ENCODE assay signal across 8 mouse cellular contexts in the genomic region with DNA sequence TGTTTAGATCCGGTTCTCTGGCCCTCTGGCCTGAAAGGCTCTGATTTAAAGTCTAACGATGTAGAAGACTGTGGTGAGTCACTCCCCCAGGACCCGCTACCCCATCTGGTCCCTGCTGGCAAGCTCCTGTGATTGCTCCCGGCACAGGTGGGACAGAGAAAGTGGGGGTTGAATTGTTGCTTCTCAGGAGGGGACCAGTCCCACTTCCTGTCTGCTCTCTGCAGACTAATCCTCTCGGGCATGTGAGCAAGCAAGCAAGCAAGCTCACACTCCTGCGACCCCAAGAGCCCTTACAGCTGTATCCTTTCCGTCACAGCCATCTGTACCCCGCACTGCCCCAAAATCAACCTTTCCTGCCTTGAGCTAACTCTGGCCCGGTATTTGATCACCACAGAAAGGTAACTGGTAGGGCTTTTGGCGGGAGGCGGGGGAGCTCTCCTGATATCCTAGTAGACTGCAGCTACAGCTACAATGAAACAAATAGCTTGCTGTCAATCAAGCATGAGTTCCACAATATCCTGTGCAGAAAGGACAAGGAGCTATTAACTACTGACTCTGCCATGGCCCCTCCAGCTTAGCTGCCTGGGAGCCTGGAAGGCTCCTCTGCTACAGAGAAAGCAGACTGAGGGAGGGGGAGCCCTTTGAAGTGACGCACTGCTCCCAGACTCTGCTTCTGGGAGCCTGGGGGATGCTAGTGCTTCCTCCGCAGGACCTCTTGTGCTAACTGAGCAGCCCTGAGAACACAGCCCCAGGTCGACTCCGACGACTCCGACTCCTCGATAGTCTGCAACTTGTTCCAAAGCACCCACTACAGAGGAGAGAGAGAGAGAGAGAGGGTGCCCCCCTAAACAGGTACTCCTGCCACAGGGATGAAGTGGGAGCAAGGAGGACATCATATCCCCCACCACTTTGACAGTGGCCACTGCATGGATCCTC.
DNase-seq lines count a peak whose midpoint lies in the region; ATAC-seq lines count a peak whose summit lies in the region.

No protein-coding gene starts in this region.

- no peak overlapping the region for H3K4me3 ChIP-seq in kidney, embryonic 14.5 days (ENCODE audit: low read length)
- H3K4me3 ChIP-seq in hindbrain, embryonic 12.5 days, result no peak overlapping the region

- WGBS in kidney, embryonic 14.5 days, result 3% methylated on average over 18 of the region's 18 CpGs
- WGBS in hindbrain, embryonic 12.5 days, result 3% methylated on average over 18 of the region's 18 CpGs

- peak; percentile 63 for ATAC-seq in kidney, embryonic 14.5 days (ENCODE audit: low FRiP score, low TSS enrichment)
- ATAC-seq in hindbrain, embryonic 12.5 days (ENCODE audit: low FRiP score), result peak; percentile 46
- no peak for ATAC-seq in megakaryocyte progenitor cell, adult 5-6 weeks (replicated peaks; ENCODE audit: poor library complexity)

- peak overlapping the region; percentile 35; the same call in 1 of the 2 replicates for H3K9ac ChIP-seq in kidney, embryonic 14.5 days (ENCODE audit: low read depth, low read length)
- peak overlapping the region; percentile 39 for H3K9ac ChIP-seq in hindbrain, embryonic 12.5 days

- no peaks in the 10 kb centered on the region for H3K27me3 ChIP-seq in kidney, embryonic 14.5 days (ENCODE audit: control insufficient read depth, insufficient read depth, low read length)
- peaks cover 5% of the 10 kb centered on the region; the same call in 1 of the 2 replicates for H3K27me3 ChIP-seq in hindbrain, embryonic 12.5 days

- peak overlapping the region; percentile 19 for H3K4me2 ChIP-seq in kidney, embryonic 14.5 days (replicated peaks; ENCODE audit: low read depth, low read length)
- H3K4me2 ChIP-seq in hindbrain, embryonic 12.5 days (replicated peaks), result peak overlapping the region; percentile 39

- no peaks in the 10 kb centered on the region for H3K9me3 ChIP-seq in kidney, embryonic 14.5 days (ENCODE audit: control insufficient read depth, low read length)
- no peaks in the 10 kb centered on the region for H3K9me3 ChIP-seq in hindbrain, embryonic 12.5 days (replicated peaks)

- peaks cover 68% of the 10 kb centered on the region for H3K4me1 ChIP-seq in kidney, embryonic 14.5 days (ENCODE audit: control insufficient read depth, insufficient read depth, low read length)
- peaks cover 66% of the 10 kb centered on the region for H3K4me1 ChIP-seq in hindbrain, embryonic 12.5 days

- no peak for DNase-seq in kidney, postnatal 10 days
- DNase-seq in adipocyte (ENCODE audit: low spot score), result peak; percentile 47
- peak; percentile 61 for DNase-seq in neural tube, embryonic 10.5 days (ENCODE audit: extremely low spot score, low spot score)
- DNase-seq in gastrocnemius, adult 8-10 months (ENCODE audit: low spot score in 2 of 2), result no peak
- DNase-seq in kidney, postnatal 36 days, result no peak

- no peaks in the 10 kb centered on the region for H3K36me3 ChIP-seq in kidney, embryonic 14.5 days (ENCODE audit: control insufficient read depth, insufficient read depth, low read length)
- no peaks in the 10 kb centered on the region for H3K36me3 ChIP-seq in hindbrain, embryonic 12.5 days

- peak overlapping the region; percentile 92 for H3K27ac ChIP-seq in kidney, embryonic 14.5 days (ENCODE audit: low read depth, low read length)
- H3K27ac ChIP-seq in hindbrain, embryonic 12.5 days, result peak overlapping the region; percentile 85

Comparison
In these comparisons a context has a peak if more than half of its experiments do, and no peak if none do; other contexts are left out.
1. DNase-seq: peak in adipocyte (single experiment) and neural tube, embryonic 10.5 days (single experiment); none in kidney, postnatal 10 days (single experiment), gastrocnemius, adult 8-10 months (0 of 2) and kidney, postnatal 36 days (0 of 2).